Mouse (Mus musculus): Measurements from ENCODE around the gene Ppp1r12c. TPM values are rescaled to one million over a fixed set of nuclear protein-coding genes. Genes with fewer than 3 reads are reported as not detected.
"Not testable (repeated sequence)": the region's sequence is repeated elsewhere in the genome, so short reads cannot be mapped to it uniquely, and the experiment has no call there.

Ppp1r12c gene
- 30.9 and 46.0 TPM in 2 replicates for polyA plus RNA-seq (2016; fragmentation: Nextera tagmentation; extraction: Ambion mirVana)

DNA sequence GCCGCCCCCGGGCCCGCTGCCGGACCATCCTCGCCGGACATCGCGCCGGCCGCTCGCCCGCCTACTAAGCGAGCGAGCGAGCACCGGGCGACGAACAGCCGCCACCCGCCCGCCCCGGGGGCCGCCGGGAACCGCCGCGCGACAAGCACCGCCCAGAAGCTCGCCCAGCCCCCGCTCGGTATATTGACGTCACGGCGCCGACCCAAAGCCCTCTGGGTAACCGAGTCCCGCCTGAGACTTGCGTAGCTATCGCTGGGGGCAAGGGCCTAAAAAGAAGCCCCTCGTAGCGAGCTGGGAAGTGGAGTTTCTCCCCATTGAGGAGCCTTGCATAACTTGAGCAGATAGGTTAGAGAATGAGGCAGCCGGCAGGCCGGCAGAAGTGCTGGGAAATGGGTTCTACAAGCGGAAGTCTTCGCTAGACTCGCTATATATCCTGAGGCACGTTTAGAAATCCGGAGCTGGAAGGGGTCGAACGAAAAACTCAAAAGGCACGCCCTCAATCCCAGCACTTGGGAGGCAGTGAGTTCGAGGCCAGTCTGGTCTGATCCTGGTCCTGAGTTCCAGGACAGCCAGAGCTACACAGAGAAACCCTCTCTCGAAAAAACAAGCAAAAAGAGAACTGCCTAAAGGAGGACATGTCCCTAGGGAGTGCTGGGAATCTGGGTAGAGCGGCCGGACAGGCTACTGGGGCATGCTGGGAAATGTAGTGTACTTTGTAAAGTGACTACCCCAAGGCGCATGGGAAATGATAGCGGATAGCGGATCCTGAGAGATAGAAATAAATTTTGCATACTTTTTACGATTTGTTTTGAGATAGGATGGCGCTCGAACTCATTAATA, at the start of gene Ppp1r12c:
Gene Ppp1r12c (minus strand): TSS at position 123 of the 840 bp plus-strand sequence.
- Histone ChIP-seq H3K27me3 (ENCODE audit: insufficient read depth, poor library complexity, severe bottlenecking) (no peaks in the 10 kb centered on the region), H3K4me3 (peak within 1 kb of the TSS; percentile 94), H3K4me1 (peaks cover 42% of the 10 kb centered on the region), H3K36me3 (peaks cover 9% of the 10 kb centered on the region), H3K27ac (peak within 1 kb of the TSS; percentile 95), H3K9me3 (no peaks in the 10 kb centered on the region)
- under 1% methylated on average over 62 of the region's 62 CpGs for WGBS
- peak; percentile 98 for DNase-seq (ENCODE audit: low spot score)

DNA sequence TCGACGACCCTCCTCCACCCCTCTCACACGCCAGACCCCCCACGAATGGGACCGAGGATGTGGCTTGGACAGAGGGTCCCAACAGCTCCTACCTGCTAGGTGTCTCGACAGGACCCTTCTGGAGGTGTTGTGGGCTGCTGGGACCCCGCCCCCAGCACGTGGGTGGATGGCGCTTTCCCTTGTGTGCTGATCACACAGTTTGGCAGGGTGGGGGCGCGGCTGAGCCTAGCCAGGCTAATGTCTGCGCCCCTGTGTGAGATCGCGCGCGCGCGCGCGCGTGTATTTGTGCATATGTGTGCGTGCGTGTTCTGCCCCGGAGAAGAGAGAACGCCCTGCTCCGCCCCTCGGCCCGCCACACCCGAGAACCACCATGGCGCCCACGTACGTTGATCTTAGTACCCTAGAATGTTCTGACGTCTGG, 45.8 kb upstream of the Ppp1r12c start, which contains the start of gene Syt5:
Gene Syt5 (minus strand): TSS at position 321 of the 421 bp plus-strand sequence.
- WGBS: 8% methylated on average over 33 of the region's 33 CpGs
- H3K27ac ChIP-seq: no peak within 1 kb of the TSS

DNA sequence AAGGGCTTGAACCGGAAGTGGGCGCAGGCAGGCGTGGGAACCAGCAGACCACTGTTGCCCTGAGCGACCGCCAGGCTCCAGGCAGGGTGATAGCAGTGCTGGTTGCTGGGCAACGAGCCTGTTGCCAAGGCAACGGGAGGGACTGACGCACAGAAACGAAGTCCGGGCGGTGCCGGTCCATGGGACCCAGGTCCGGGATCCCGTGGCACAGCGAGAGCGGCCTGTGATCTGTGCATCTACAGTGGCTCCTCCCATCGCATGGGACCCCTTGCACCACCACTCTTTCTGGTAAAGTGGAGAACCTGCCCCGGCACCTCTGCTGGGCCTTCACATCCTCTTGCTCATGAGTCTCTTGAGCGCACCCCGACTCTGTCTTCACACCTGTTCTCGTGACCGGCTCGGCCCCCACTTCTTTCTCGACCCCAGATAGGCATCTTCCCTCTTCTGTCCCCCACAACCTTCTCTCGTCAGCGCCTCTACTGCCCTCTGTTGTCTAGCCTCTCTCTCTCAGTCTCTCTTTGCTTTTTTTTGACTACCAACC, 45.2 kb upstream of the Ppp1r12c start:
- Histone ChIP-seq H3K4me3 (peak overlapping the region; percentile 50), H3K36me3 (no peaks in the 10 kb centered on the region), H3K9me3 (no peaks in the 10 kb centered on the region), H3K27ac (no peak overlapping the region), H3K27me3 (ENCODE audit: insufficient read depth, poor library complexity, severe bottlenecking) (peaks cover 30% of the 10 kb centered on the region), H3K4me1 (peaks cover 14% of the 10 kb centered on the region)
- 4% methylated on average over 26 of the region's 26 CpGs for WGBS
- peak; percentile 88 for DNase-seq (ENCODE audit: low spot score)

More for the DNA sequence above, 45.8 kb upstream of the Ppp1r12c start, which contains the start of gene Syt5:
- no peaks in the 10 kb centered on the region for H3K36me3 ChIP-seq
- peak within 1 kb of the TSS; percentile 50 for H3K4me3 ChIP-seq
- H3K9me3 ChIP-seq: no peaks in the 10 kb centered on the region
- peaks cover 14% of the 10 kb centered on the region for H3K4me1 ChIP-seq
- peaks cover 32% of the 10 kb centered on the region for H3K27me3 ChIP-seq (ENCODE audit: insufficient read depth, poor library complexity, severe bottlenecking)
- DNase-seq (ENCODE audit: low spot score): peak; percentile 71

DNA sequence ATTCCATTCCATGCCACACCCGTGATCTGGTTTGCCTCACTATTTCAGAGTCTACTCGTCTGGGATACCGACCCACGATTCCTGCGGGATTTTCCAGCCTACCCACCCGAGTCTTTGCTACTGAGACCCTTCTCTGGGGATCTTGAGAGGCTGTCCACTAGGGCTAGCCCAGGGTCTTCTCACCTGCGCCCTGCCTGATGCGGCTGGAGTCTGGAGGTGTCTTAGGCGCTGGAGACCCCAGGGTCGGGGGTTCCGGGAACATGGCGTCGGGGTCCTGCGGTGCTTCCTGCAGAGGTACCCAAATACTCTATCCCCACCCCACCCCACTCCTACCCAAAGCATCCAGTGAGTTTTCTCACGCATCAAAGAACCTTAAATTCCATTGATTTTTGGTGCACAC, 44.6 kb upstream of the Ppp1r12c start:
- DNase-seq (ENCODE audit: low spot score): peak; percentile 66
- H3K4me3 ChIP-seq: peak overlapping the region; percentile 50
- 69% methylated on average over 15 of the region's 15 CpGs for WGBS

DNA sequence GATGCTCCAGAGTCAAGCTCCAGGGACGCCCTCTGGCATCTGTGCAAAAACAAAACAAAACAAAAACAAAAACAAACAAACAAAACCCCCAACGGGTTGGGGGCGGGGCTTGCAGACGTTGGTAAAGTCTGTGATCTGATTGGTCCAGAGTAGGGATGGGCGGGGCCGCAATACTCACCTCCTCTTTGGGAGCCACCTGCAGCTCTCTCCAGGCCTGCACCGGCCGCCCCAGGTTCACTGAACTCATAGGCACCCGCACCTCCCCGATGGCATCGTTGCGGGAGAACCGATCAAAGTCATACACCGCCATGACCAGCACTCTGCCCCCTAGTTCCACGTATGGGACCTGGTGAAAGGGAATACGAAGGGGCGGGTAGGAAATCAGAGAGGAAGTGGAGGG, 40.5 kb upstream of the Ppp1r12c start:
- H3K27ac ChIP-seq: no peak overlapping the region
- WGBS: 24% methylated on average over 17 of the region's 17 CpGs
- H3K4me3 ChIP-seq: no peak overlapping the region
- peak; percentile 74 for DNase-seq (ENCODE audit: low spot score)
- no peaks in the 10 kb centered on the region for H3K9me3 ChIP-seq
- peaks cover 11% of the 10 kb centered on the region for H3K4me1 ChIP-seq
- no peaks in the 10 kb centered on the region for H3K36me3 ChIP-seq
- H3K27me3 ChIP-seq (ENCODE audit: insufficient read depth, poor library complexity, severe bottlenecking): peaks cover 14% of the 10 kb centered on the region

More for the DNA sequence above, 44.6 kb upstream of the Ppp1r12c start:
- Histone ChIP-seq H3K4me1 (peaks cover 14% of the 10 kb centered on the region), H3K27ac (no peak overlapping the region), H3K27me3 (ENCODE audit: insufficient read depth, poor library complexity, severe bottlenecking) (peaks cover 30% of the 10 kb centered on the region), H3K9me3 (no peaks in the 10 kb centered on the region), H3K36me3 (no peaks in the 10 kb centered on the region)

DNA sequence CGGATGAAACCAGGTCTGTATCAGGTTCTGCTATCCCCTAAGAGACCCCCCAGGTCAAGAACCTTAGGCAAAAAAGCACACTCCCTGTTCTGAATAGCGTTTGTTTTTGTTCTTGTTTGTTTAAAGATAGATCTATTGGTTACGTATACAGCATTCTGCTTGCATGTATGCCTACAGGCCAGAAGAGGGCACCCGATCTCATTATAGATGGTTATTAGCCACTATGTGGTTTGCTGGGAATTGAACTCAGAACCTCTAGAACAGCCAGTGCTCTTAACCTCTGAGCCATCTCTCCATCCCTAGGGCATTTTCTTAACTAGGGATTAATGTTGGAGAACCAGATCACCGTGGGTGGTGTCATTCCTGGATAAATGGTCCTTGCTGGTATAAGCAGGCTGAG, 39.9 kb upstream of the Ppp1r12c start:
- H3K36me3 ChIP-seq: no peaks in the 10 kb centered on the region
- no peak overlapping the region for H3K27ac ChIP-seq
- 49% methylated on average over 5 of the region's 5 CpGs for WGBS
- H3K27me3 ChIP-seq (ENCODE audit: insufficient read depth, poor library complexity, severe bottlenecking): peaks cover 8% of the 10 kb centered on the region; the same call in 1 of the 2 replicates
- no peaks in the 10 kb centered on the region for H3K9me3 ChIP-seq
- H3K4me3 ChIP-seq: no peak overlapping the region
- peaks cover 4% of the 10 kb centered on the region for H3K4me1 ChIP-seq
- DNase-seq (ENCODE audit: low spot score): peak; percentile 45

DNA sequence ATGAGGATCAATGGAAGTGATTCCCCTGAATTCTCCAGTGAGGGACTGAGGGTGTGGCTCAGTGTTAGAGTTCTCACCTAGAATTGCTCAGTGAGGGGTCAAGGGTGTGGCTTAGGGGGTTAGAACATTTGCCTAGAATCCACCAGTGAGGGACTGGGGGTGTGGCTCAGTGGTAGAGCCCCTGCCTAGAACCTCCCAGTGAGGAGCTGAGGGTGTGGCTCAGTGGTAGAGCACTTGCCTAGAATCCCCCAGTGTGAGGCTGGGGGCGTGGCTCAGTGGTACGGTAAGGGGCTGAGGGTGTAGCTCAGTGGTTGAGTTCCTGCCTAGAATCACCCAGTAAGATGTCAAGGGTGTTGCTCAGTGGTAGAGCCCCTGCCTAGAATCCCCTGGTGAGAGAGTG, 37.5 kb upstream of the Ppp1r12c start:
- peak; percentile 31 for DNase-seq (ENCODE audit: low spot score)
- 66% methylated on average over 2 of the region's 2 CpGs for WGBS
- Histone ChIP-seq H3K9me3 (no peaks in the 10 kb centered on the region), H3K4me1 (no peaks in the 10 kb centered on the region), H3K4me3 (no peak overlapping the region), H3K27me3 (ENCODE audit: insufficient read depth, poor library complexity, severe bottlenecking) (peaks cover 4% of the 10 kb centered on the region; the same call in 1 of the 2 replicates), H3K36me3 (no peaks in the 10 kb centered on the region), H3K27ac (no peak overlapping the region)

DNA sequence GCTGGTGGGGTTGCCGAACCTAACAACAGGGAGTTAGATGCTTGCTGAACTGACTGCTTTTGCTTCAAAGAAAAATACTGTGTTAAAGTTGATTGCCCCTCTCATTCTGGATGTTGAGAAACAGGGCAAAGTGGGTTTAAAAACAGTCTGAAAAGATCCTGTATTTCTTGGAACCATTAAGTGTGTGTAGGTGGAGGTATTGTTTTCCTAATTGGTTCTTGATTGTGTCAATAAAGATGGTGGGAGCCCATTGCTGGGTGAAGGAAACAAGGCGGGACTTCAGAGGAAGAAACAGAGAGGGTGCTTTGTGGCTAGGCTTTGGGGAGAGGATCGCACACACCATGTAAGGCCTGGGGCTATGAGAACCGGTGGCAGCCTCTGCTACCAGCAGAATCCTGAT, 35.7 kb upstream of the Ppp1r12c start:
- Histone ChIP-seq H3K27me3 (ENCODE audit: insufficient read depth, poor library complexity, severe bottlenecking) (no peaks in the 10 kb centered on the region; the same call in 1 of the 2 replicates), H3K36me3 (no peaks in the 10 kb centered on the region), H3K27ac (no peak overlapping the region), H3K4me3 (no peak overlapping the region), H3K9me3 (no peaks in the 10 kb centered on the region), H3K4me1 (no peaks in the 10 kb centered on the region)
- DNase-seq (ENCODE audit: low spot score): peak; percentile 48
- 49% methylated on average over 4 of the region's 4 CpGs for WGBS

DNA sequence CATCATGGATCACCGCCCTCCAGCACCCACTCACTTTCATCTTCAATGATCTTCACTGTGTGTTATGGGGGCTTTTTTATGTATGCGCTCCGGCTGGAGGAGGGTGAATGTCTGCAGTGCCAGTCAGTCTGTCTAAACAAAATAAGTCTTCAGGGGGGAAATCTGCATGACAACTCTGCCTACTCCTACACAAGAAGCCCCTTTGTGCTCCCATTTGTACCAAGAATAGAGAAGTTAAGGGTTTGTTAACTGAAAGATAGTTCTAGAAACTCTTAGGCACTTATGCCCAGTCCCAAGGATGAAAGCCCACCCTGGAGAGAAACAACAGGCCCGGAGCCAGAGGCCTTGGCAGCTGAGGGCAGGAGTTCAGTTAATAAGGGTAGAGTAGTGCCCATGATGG, 34.9 kb upstream of the Ppp1r12c start:
- H3K9me3 ChIP-seq: no peaks in the 10 kb centered on the region
- H3K27ac ChIP-seq: no peak overlapping the region
- H3K27me3 ChIP-seq (ENCODE audit: insufficient read depth, poor library complexity, severe bottlenecking): no peaks in the 10 kb centered on the region
- 82% methylated on average over 4 of the region's 4 CpGs for WGBS
- peak; percentile 38 for DNase-seq (ENCODE audit: low spot score)
- H3K4me1 ChIP-seq: peaks cover 6% of the 10 kb centered on the region
- no peak overlapping the region for H3K4me3 ChIP-seq
- no peaks in the 10 kb centered on the region for H3K36me3 ChIP-seq

DNA sequence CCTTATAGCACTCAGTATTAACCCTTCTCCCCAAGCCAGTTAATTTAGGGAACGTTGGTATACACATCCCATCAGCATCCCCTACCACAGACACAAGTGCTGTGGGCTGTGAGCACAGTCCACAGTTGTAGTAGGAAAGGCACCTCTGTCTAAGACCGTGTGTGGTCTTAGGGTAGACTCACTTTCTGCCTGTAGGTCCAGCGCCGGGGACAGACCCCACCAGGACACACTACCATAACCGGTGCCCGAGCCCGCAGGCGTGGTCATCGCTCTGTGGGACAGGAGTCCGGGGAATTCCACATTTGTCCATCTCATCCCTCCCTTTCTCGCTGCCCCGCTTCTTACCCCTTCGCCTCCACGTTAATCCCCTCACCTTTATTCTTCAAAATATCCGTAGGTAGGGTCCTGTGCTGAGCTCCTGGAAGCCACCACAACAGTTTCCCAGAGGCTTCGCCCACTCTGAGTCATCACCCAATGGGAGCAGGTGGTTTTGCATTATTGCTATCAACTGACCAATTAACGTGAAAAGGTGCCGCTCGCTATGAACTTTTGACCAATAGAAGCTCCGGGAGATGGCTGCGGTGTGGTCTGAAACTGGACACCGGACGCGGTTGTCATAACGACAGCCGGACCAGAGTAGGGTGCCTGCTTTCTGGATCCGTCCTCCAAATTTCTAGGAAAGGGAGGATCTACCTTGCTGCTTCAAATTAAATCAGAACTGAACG, 30.7 kb upstream of the Ppp1r12c start, which contains the start of gene Dnaaf3:
Gene Dnaaf3 (minus strand): TSS at position 449 of the 725 bp plus-strand sequence.
- peaks cover 6% of the 10 kb centered on the region for H3K4me1 ChIP-seq
- no peaks in the 10 kb centered on the region for H3K36me3 ChIP-seq
- H3K27ac ChIP-seq: no peak within 1 kb of the TSS
- H3K27me3 ChIP-seq (ENCODE audit: insufficient read depth, poor library complexity, severe bottlenecking): peaks cover 23% of the 10 kb centered on the region; the same call in 1 of the 2 replicates
- DNase-seq (ENCODE audit: low spot score): peak; percentile 95
- H3K9me3 ChIP-seq: no peaks in the 10 kb centered on the region
- H3K4me3 ChIP-seq: peak within 1 kb of the TSS; percentile 63
- WGBS: 8% methylated on average over 28 of the region's 28 CpGs

DNA sequence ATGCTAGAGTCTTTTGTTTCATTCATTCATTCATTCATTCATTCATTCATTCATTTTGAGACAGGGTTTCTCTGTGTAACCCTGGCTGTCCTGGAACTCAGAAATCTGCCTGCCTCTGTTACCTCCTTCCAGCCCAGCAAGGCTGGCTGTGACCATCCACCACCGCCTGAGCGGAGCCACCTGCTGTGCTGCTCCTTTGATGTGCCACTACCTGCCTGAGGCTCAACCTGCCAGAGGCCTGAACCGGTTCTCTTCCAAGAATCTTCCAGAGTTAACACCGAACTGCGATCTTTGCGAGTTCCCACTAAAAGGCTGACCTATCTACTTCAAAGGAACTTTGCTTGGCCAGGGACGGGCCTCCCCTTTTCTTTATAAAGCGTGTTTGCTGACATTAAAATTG, 28.7 kb upstream of the Ppp1r12c start:
- WGBS: 35% methylated on average over 8 of the region's 8 CpGs
- Histone ChIP-seq H3K4me1 (peaks cover 13% of the 10 kb centered on the region), H3K27me3 (ENCODE audit: insufficient read depth, poor library complexity, severe bottlenecking) (peaks cover 29% of the 10 kb centered on the region; the same call in 1 of the 2 replicates)
- not testable (repeated sequence) for H3K36me3 ChIP-seq; H3K4me3 ChIP-seq; H3K9me3 ChIP-seq; H3K27ac ChIP-seq; DNase-seq (ENCODE audit: low spot score)

DNA sequence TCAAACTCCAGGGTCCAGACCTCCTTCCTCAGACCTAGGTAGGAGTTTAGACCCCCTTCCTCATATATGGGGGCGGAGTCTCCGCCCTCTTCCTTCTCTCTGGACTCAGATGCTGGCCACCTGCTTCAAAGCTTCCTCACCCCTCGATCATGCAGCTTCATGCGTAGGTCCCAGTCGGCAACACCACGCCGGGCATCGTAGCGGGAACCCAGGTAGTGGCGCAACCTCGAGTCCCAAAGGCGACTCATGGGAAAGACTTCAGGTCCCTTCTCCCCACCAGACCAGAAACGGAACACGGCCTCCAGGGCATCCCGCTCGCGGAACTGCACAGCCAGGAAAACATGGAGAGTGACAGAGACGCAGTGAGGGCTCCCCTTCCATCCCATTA, 25.8 kb upstream of the Ppp1r12c start:
- no peaks in the 10 kb centered on the region for H3K36me3 ChIP-seq
- no peak overlapping the region for H3K27ac ChIP-seq
- no peak for DNase-seq (ENCODE audit: low spot score)
- H3K4me1 ChIP-seq: peaks cover 29% of the 10 kb centered on the region
- peaks cover 29% of the 10 kb centered on the region; the same call in 1 of the 2 replicates for H3K27me3 ChIP-seq (ENCODE audit: insufficient read depth, poor library complexity, severe bottlenecking)
- no peaks in the 10 kb centered on the region; the same call in 1 of the 2 replicates for H3K9me3 ChIP-seq
- WGBS: 45% methylated on average over 18 of the region's 18 CpGs
- H3K4me3 ChIP-seq: peak overlapping the region; percentile 53

Data from heart, embryonic 10.5 days (tissue).